Mouse (Mus musculus): ENCODE results near the gene Gm4779.

- TF ChIP-seq CTCF (conservative IDR thresholded peaks at IDR 0.05 in 1 of 2, IDR thresholded peaks at IDR 0.05 in 1 of 2; ENCODE audit: low read depth in 2 of 2, low read length in 2 of 2), result no peak
- TF ChIP-seq USF2 (conservative IDR thresholded peaks at IDR 0.05; ENCODE audit: low read depth, low read length), result no peak
- no peak for TF ChIP-seq POLR2A (IDR thresholded peaks at IDR 0.05; ENCODE audit: low read depth, low read length)
These were observed 29.6 kb downstream of the Gm4779 start for GRCm38 (mm10) chrX:101764621-101765020.

Data from CH12.LX (cell line).